Mouse (Mus musculus): Measurements from ENCODE around the gene 2610318N02Rik. TPM values are rescaled to one million over a fixed set of nuclear protein-coding genes. Genes with fewer than 3 reads are reported as not detected.
"Not testable (repeated sequence)": the region's sequence is repeated elsewhere in the genome, so short reads cannot be mapped to it uniquely, and the experiment has no call there.

2610318N02Rik gene
- 18.8 and 21.5 TPM in 2 replicates for polyA plus RNA-seq (2012; rRNA removed)
- polyA plus RNA-seq (2014; fragmentation: Nextera tagmentation; extraction: Ambion mirVana), result 15.2 and 16.7 TPM in 2 replicates

DNA sequence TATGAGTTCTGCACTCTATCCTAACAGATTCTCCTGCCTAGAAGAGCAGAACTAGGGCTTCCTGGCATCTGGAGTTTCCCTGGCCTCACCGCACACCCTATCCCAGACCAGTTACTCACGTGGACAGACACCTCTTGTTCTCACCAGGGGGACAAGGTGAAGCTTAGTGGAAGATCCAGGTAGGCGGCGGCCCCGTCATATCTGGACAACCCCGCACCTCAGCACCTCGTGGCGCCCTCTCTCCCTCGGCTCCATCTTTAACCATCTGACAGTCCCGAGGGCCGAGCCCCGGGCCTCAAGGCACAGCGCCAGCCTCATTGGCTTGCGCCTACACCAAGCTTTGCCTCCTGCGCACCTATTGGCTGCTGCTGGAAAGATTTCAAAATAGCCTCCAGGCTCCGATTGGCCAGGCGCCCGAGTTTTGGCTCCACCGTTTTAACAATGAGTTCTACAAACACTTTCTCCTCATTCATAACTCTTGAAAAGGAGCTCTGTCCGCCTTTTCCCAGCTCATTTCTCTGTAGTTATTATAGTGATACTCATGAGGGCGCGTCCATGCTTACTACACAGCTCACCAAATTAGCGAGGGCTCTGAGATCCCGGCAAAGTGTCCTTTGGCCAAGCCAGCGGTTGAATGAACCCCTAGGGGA is at the start of gene 2610318N02Rik:
TSS of gene 2610318N02Rik (minus strand) at position 297 of the 650 bp plus-strand sequence.
- H3K27me3 ChIP-seq (ENCODE audit: control insufficient read depth, insufficient read depth, low read length), result no peaks in the 10 kb centered on the region
- DNase-seq (ENCODE audit: low read depth in 3 of 3, low spot score in 3 of 3) (peak; percentile 82 to 84 (median 83)), ATAC-seq (ENCODE audit: insufficient read depth) (peak; percentile 98)
- H3K4me1 ChIP-seq (replicated peaks; ENCODE audit: control insufficient read depth in 2 of 2, insufficient read depth in 2 of 2, low read length in 1 of 2), result peaks cover 0 to 11% of the 10 kb centered on the region in 2 experiments
- H3K36me3 ChIP-seq (replicated peaks; ENCODE audit: control insufficient read depth, insufficient read depth, low read depth), result no peaks in the 10 kb centered on the region; the same call in 1 of the 2 replicates
- under 1% methylated on average over 25 of the region's 25 CpGs for WGBS (ENCODE audit: insufficient replicate concordance)
- peak; percentile 29; the same call in 1 of the 2 replicates for TF ChIP-seq CTCF (IDR thresholded peaks at IDR 0.05; ENCODE audit: low read depth)
- TF ChIP-seq EP300 (IDR thresholded peaks at IDR 0.05; ENCODE audit: low read depth), result no peak; the same call in 1 of the 2 replicates
- peak within 1 kb of the TSS; percentile 64 to 74 for H3K4me3 ChIP-seq (ENCODE audit: insufficient read depth in 1 of 2, low read depth in 2 of 2, low read length in 2 of 2)
- peak within 1 kb of the TSS; percentile 85 for H3K4me2 ChIP-seq (ENCODE audit: low read depth)
- H3K27ac ChIP-seq, result peak within 1 kb of the TSS; percentile 70
- H3K9ac ChIP-seq (replicated peaks), result peak within 1 kb of the TSS; percentile 76
- no peaks in the 10 kb centered on the region for H3K9me3 ChIP-seq (ENCODE audit: control insufficient read depth, low read length)

DNA sequence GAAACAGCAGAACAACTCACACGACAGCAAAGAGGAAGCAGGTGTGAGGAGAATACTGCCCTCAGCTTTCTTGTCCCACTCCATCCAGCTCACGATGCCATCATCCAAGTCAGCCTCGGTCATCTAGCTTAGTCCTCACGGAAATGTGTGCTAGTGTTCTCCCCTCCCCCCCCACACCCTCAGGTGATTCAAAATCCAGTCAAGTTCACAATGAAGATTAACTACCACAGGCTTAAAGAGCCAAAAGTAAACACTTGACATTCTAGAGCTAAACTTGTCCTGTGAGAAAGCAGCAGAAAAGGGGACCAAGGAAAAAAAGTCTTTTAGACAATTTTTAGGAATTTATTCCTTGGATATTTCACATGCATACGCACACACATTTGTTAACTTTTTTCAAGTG is 43.1 kb upstream of the 2610318N02Rik start:
- H3K36me3 ChIP-seq (replicated peaks; ENCODE audit: control insufficient read depth, insufficient read depth, low read depth), result peaks cover 21% of the 10 kb centered on the region
- ATAC-seq (ENCODE audit: insufficient read depth), result no peak
- H3K27ac ChIP-seq, result no peak overlapping the region
- DNase-seq (ENCODE audit: low read depth in 3 of 3, low spot score in 3 of 3), result no peak
- no peak overlapping the region for H3K4me3 ChIP-seq (ENCODE audit: insufficient read depth in 1 of 2, low read depth in 2 of 2, low read length in 2 of 2)
- H3K4me1 ChIP-seq (replicated peaks; ENCODE audit: control insufficient read depth in 2 of 2, insufficient read depth in 2 of 2, low read length in 1 of 2), result no peaks in the 10 kb centered on the region
- H3K9me3 ChIP-seq (ENCODE audit: control insufficient read depth, low read length), result no peaks in the 10 kb centered on the region
- no peak for TF ChIP-seq CTCF (IDR thresholded peaks at IDR 0.05; ENCODE audit: low read depth)
- no peak for TF ChIP-seq EP300 (IDR thresholded peaks at IDR 0.05; ENCODE audit: low read depth)
- H3K9ac ChIP-seq (replicated peaks), result no peak overlapping the region
- WGBS (ENCODE audit: insufficient replicate concordance), result 74% methylated on average over 5 of the region's 5 CpGs
- H3K27me3 ChIP-seq (ENCODE audit: control insufficient read depth, insufficient read depth, low read length), result no peaks in the 10 kb centered on the region
- no peak overlapping the region for H3K4me2 ChIP-seq (ENCODE audit: low read depth)

DNA sequence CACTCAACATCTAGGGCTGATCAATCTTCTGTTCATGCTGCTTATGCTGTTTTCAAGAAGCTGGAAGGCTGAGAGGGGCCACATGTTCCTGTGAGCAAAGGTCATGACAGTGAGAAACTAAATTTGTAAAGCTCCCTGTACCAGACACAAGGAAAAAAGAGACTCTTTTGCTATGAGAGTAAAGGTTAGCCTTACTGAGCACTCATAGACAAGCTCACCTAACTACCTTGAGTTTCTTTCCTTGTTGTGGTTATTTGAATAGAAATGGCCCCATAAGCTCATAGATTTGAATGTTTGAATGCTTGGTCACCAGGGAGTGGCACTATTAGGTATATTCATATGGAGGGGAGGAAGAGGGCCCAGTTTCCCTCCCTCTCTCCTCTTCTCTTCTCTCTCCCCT is 42.2 kb upstream of the 2610318N02Rik start:
- no peak overlapping the region for H3K4me2 ChIP-seq (ENCODE audit: low read depth)
- TF ChIP-seq EP300 (IDR thresholded peaks at IDR 0.05; ENCODE audit: low read depth), result no peak
- no peak for TF ChIP-seq CTCF (IDR thresholded peaks at IDR 0.05; ENCODE audit: low read depth)
- H3K27ac ChIP-seq, result no peak overlapping the region
- no peak overlapping the region for H3K9ac ChIP-seq (replicated peaks)
- ATAC-seq (ENCODE audit: insufficient read depth), result no peak
- no peak overlapping the region for H3K4me3 ChIP-seq (ENCODE audit: insufficient read depth in 1 of 2, low read depth in 2 of 2, low read length in 2 of 2)
- H3K27me3 ChIP-seq (ENCODE audit: control insufficient read depth, insufficient read depth, low read length), result no peaks in the 10 kb centered on the region
- peaks cover 16% of the 10 kb centered on the region for H3K36me3 ChIP-seq (replicated peaks; ENCODE audit: control insufficient read depth, insufficient read depth, low read depth)
- DNase-seq (ENCODE audit: low read depth in 3 of 3, low spot score in 3 of 3), result no peak
- no peaks in the 10 kb centered on the region for H3K9me3 ChIP-seq (ENCODE audit: control insufficient read depth, low read length)
- H3K4me1 ChIP-seq (replicated peaks; ENCODE audit: control insufficient read depth in 2 of 2, insufficient read depth in 2 of 2, low read length in 1 of 2), result no peaks in the 10 kb centered on the region

DNA sequence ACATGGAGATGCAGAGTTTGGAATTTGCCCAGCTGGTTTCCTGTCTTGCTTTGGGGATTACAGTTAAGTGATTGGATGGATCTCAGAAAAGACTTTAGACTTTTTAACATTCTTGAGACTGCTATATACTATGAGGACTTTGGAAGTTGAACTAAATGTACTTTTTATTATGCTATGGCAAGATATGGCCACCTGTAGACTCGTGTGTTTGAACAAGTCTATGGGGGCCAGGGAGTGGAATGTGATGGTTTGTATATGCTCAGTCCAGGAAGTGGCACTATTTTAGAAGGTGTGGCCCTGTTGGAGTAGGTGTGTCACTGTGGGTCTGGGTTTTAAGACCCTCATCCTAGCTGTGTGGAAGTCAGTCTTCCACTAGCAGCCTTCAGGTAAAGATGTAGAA is 40.5 kb upstream of the 2610318N02Rik start:
- DNase-seq (ENCODE audit: low read depth in 3 of 3, low spot score in 3 of 3); H3K9me3 ChIP-seq (ENCODE audit: control insufficient read depth, low read length); H3K4me3 ChIP-seq (ENCODE audit: insufficient read depth in 1 of 2, low read depth in 2 of 2, low read length in 2 of 2); H3K27me3 ChIP-seq (ENCODE audit: control insufficient read depth, insufficient read depth, low read length); H3K9ac ChIP-seq (replicated peaks); H3K4me2 ChIP-seq (ENCODE audit: low read depth); ATAC-seq (ENCODE audit: insufficient read depth); H3K4me1 ChIP-seq (replicated peaks; ENCODE audit: control insufficient read depth in 2 of 2, insufficient read depth in 2 of 2, low read length in 1 of 2); H3K27ac ChIP-seq: not testable (repeated sequence)
- 66% methylated on average over 1 of the region's 1 CpGs for WGBS (ENCODE audit: insufficient replicate concordance)
- H3K36me3 ChIP-seq (replicated peaks; ENCODE audit: control insufficient read depth, insufficient read depth, low read depth), result peaks cover 13% of the 10 kb centered on the region

DNA sequence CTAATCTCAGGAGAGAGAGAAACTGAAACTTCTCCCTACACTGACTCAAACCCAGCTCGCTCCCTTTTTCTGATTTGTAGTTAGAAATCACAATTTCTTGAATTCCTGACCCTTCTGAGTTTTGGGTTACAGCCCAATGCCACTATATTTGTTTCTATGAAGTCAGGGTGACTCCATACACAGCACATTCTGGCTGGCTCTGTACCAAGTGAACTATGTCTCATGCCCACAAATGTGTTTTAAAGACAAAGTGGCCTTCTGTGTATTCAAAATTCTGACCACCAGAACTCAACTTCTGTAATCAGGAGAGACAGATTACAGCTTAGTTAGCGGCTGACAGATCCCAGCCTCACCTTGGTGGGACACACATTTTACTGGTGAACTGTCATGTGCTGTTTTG is 29.4 kb upstream of the 2610318N02Rik start:
- no peak for ATAC-seq (ENCODE audit: insufficient read depth)
- no peak for DNase-seq (ENCODE audit: low read depth in 3 of 3, low spot score in 3 of 3)

More for the DNA sequence above, 29.4 kb upstream of the 2610318N02Rik start:
- Histone ChIP-seq H3K36me3 (replicated peaks; ENCODE audit: control insufficient read depth, insufficient read depth, low read depth) (peaks cover 28% of the 10 kb centered on the region), H3K9ac (replicated peaks) (no peak overlapping the region), H3K27me3 (ENCODE audit: control insufficient read depth, insufficient read depth, low read length) (no peaks in the 10 kb centered on the region), H3K27ac (no peak overlapping the region), H3K9me3 (ENCODE audit: control insufficient read depth, low read length) (no peaks in the 10 kb centered on the region), H3K4me2 (ENCODE audit: low read depth) (no peak overlapping the region), H3K4me3 (ENCODE audit: insufficient read depth in 1 of 2, low read depth in 2 of 2, low read length in 2 of 2) (no peak overlapping the region), H3K4me1 (replicated peaks; ENCODE audit: control insufficient read depth in 2 of 2, insufficient read depth in 2 of 2, low read length in 1 of 2) (no peaks in the 10 kb centered on the region)
- TF ChIP-seq CTCF (IDR thresholded peaks at IDR 0.05; ENCODE audit: low read depth), result no peak
- TF ChIP-seq EP300 (IDR thresholded peaks at IDR 0.05; ENCODE audit: low read depth), result no peak
- WGBS (ENCODE audit: insufficient replicate concordance), result 81% methylated on average over 2 of the region's 2 CpGs

Measured in liver, embryonic 14.5 days (tissue).